Mouse (Mus musculus): ENCODE results near the gene Erf. TPM values are rescaled to one million over a fixed set of nuclear protein-coding genes. Genes with fewer than 3 reads are reported as not detected.

Gene Erf
- polyA plus RNA-seq, 1 experiment from 2014 or later = 6.5 TPM

DNA sequence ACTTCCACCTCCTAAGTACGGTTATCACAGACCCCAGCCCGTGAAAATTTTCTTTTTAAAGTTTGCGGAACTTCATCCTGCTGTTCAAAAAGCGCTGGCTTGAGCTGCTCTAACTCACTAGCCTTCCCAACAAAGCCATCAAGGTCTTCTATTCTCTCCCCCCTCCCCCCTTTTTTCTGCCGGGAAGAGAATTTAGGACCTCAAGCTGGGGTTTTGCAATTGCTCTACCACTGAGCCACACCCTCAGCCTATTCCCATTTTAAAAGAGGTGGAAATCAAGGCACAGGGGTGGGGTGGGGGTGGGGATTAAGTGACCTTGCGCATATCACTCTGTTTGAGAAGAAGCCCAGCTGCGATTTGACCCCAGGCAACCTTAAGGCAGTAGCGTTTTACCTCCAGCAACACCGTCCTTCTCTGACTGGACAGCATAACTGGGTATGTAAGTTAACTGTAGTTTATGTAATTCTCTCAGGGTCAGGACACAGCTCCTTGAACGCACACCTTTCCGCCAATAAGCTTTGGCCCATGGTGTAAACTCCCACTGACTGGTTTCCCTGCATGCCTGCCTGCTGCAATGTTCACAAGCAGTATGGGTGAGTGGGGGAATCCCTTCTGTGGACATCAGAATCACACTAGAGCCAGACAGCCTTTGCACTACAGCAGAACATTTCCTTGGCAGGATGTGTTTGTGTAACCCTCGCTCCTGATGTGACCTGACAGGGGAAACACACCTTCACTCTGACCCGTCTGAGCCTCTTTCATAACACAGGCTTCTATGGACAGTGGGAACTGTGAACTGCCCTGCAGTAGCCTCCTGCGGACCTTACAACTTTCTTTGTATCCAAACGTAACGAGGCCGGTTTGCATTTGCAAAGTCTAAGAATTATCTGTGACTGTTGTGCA is 13.7 kb upstream of the Erf start:
- Histone ChIP-seq H3K27me3 (replicated peaks) (no peaks in the 10 kb centered on the region), H3K4me3 (no peak overlapping the region), H3K4me1 (peaks cover 37% of the 10 kb centered on the region), H3K36me3 (no peaks in the 10 kb centered on the region), H3K4me2 (no peak overlapping the region), H3K9ac (no peak overlapping the region), H3K9me3 (replicated peaks) (no peaks in the 10 kb centered on the region), H3K27ac (no peak overlapping the region)
- no peak for ATAC-seq
- WGBS (ENCODE audit: insufficient replicate concordance) = 46% methylated on average over 17 of the region's 17 CpGs

- ATAC-seq = no peak
- Histone ChIP-seq H3K36me3 (no peaks in the 10 kb centered on the region), H3K4me1 (peaks cover 27% of the 10 kb centered on the region), H3K9me3 (replicated peaks) (no peaks in the 10 kb centered on the region), H3K27ac (no peak overlapping the region), H3K27me3 (replicated peaks) (no peaks in the 10 kb centered on the region), H3K9ac (no peak overlapping the region), H3K4me3 (no peak overlapping the region), H3K4me2 (no peak overlapping the region)
- WGBS (ENCODE audit: insufficient replicate concordance) = 59% methylated on average over 1 of the region's 1 CpGs
Measured at GRCm38 (mm10) chr7:25261896-25262295, 11.3 kb upstream of the Erf start.

DNA sequence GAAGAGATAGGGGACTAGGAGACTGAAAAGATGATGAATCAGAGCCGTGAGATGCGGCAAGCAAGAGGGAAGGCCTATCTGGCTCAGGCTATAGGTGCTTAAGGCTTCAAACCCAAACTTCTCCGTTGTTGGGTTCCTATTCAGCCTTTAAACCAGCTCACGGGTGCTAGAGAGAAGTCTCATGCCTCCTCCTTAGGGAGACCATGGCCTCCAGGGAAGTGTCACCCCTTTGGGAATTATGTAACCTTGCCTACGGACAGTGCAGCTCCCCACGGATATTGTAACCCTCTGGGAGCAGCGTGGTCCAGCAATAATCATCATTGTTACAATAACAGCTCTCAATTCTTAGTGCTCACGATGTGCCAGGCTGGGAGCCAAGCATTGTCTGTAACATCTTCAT is 1.3 kb upstream of the Erf start:
- Histone ChIP-seq H3K4me1 (peaks cover 46% of the 10 kb centered on the region), H3K4me3 (no peak overlapping the region; the same call in 1 of the 2 replicates), H3K36me3 (no peaks in the 10 kb centered on the region), H3K9ac (peak overlapping the region; percentile 91; the same call in 1 of the 2 replicates), H3K4me2 (peak overlapping the region; percentile 100), H3K27ac (0 out of 2 replicates have a peak overlapping the region, but pooled peaks have one; percentile 65), H3K9me3 (replicated peaks) (no peaks in the 10 kb centered on the region), H3K27me3 (replicated peaks) (0 out of 2 replicates have a peak, but pooled peaks cover 8% of the 10 kb centered on the region)
- WGBS (ENCODE audit: insufficient replicate concordance) = 38% methylated on average over 8 of the region's 8 CpGs
- ATAC-seq = no peak

GRCm38 (mm10) chr7:25251071-25251791 is 670 bp upstream of the Erf start:
- H3K4me3 ChIP-seq = peak overlapping the region; percentile 75
- 9% methylated on average over 22 of the region's 22 CpGs for WGBS (ENCODE audit: insufficient replicate concordance)
- H3K9ac ChIP-seq = peak overlapping the region; percentile 91
- H3K27me3 ChIP-seq (replicated peaks) = 0 out of 2 replicates have a peak, but pooled peaks cover 8% of the 10 kb centered on the region
- peak; percentile 13; the same call in 1 of the 2 replicates for ATAC-seq
- no peaks in the 10 kb centered on the region for H3K9me3 ChIP-seq (replicated peaks)
- H3K4me1 ChIP-seq = peaks cover 52% of the 10 kb centered on the region
- H3K27ac ChIP-seq = peak overlapping the region; percentile 65
- peaks cover 5% of the 10 kb centered on the region; the same call in 1 of the 2 replicates for H3K36me3 ChIP-seq
- peak overlapping the region; percentile 100 for H3K4me2 ChIP-seq

DNA sequence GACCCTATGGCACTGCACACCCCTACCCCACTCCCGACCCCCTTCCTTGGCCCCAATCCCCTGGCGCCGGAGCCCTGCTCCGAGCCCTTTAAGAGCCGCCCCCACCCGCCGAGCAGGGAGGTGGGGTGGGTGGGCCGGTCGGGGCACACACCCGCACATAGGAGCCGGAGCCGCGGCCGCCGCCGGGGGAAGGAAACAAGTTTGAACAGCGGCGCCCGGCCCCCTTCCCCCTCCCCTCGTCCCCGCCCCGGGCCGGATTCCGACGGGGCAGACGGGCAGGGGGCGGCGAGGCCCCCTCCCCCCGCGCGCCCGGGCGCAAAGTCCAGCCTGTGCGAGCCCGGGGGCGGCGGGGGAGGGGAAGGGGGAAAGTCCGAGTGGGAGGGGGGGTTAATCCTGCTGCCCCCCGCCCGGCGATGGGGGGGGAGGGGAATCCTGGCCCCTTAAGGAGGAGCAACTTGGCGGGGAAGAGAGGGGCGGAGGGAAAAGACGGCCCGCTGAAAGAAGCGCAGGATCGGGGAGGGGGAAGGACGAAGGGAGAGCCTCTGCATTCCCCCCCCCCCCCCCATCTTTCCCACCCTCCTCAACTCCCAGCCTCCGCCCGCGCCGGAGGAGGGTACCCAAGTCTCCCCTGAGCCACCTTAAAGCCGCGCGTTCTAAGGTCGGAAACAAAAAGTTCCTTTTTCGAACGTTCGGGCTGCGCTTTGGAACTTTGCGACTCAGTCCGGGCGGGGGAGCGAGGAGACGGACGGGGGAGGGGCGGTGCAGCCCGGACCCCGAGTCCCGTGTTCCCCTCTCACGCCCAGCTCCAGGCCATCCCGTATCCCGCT is 1.0 kb downstream of the Erf start:
- WGBS (ENCODE audit: insufficient replicate concordance) = under 1% methylated on average over 49 of the region's 73 CpGs
- peaks cover 65% of the 10 kb centered on the region for H3K4me1 ChIP-seq

GRCm38 (mm10) chr7:25248846-25249313 is 1.7 kb downstream of the Erf start:
- Histone ChIP-seq H3K4me3 (peak overlapping the region; percentile 75), H3K27me3 (replicated peaks) (no peaks in the 10 kb centered on the region), H3K9me3 (replicated peaks) (no peaks in the 10 kb centered on the region), H3K9ac (peak overlapping the region; percentile 91), H3K27ac (peak overlapping the region; percentile 88), H3K36me3 (peaks cover 28% of the 10 kb centered on the region), H3K4me2 (peak overlapping the region; percentile 100), H3K4me1 (peaks cover 65% of the 10 kb centered on the region)
- WGBS (ENCODE audit: insufficient replicate concordance) = 2% methylated on average over 25 of the region's 25 CpGs
- ATAC-seq = peak; percentile 10

More for the DNA sequence above, 1.0 kb downstream of the Erf start:
- peak overlapping the region; percentile 91 for H3K9ac ChIP-seq
- peak; percentile 46 for ATAC-seq
- H3K4me2 ChIP-seq = peak overlapping the region; percentile 100
- H3K27me3 ChIP-seq (replicated peaks) = 0 out of 2 replicates have a peak, but pooled peaks cover 5% of the 10 kb centered on the region
- H3K27ac ChIP-seq = peak overlapping the region; percentile 88
- no peaks in the 10 kb centered on the region for H3K9me3 ChIP-seq (replicated peaks)
- H3K4me3 ChIP-seq = peak overlapping the region; percentile 75
- H3K36me3 ChIP-seq = peaks cover 22% of the 10 kb centered on the region

- Histone ChIP-seq H3K27ac (peak overlapping the region; percentile 88), H3K9ac (peak overlapping the region; percentile 91), H3K9me3 (replicated peaks) (no peaks in the 10 kb centered on the region), H3K4me1 (peaks cover 65% of the 10 kb centered on the region), H3K27me3 (replicated peaks) (no peaks in the 10 kb centered on the region), H3K4me2 (peak overlapping the region; percentile 100), H3K4me3 (peak overlapping the region; percentile 75), H3K36me3 (peaks cover 36% of the 10 kb centered on the region)
- 8% methylated on average over 18 of the region's 18 CpGs for WGBS (ENCODE audit: insufficient replicate concordance)
- no peak for ATAC-seq
Measured at GRCm38 (mm10) chr7:25248018-25248647, 2.4 kb downstream of the Erf start.

GRCm38 (mm10) chr7:25247498-25247897 is 3.1 kb downstream of the Erf start:
- Histone ChIP-seq H3K9me3 (replicated peaks) (no peaks in the 10 kb centered on the region), H3K4me1 (peaks cover 65% of the 10 kb centered on the region), H3K4me3 (peak overlapping the region; percentile 75), H3K9ac (no peak overlapping the region), H3K36me3 (peaks cover 42% of the 10 kb centered on the region), H3K27me3 (replicated peaks) (no peaks in the 10 kb centered on the region), H3K4me2 (peak overlapping the region; percentile 100), H3K27ac (peak overlapping the region; percentile 46; the same call in 1 of the 2 replicates)
- 35% methylated on average over 3 of the region's 3 CpGs for WGBS (ENCODE audit: insufficient replicate concordance)
- no peak for ATAC-seq

DNA sequence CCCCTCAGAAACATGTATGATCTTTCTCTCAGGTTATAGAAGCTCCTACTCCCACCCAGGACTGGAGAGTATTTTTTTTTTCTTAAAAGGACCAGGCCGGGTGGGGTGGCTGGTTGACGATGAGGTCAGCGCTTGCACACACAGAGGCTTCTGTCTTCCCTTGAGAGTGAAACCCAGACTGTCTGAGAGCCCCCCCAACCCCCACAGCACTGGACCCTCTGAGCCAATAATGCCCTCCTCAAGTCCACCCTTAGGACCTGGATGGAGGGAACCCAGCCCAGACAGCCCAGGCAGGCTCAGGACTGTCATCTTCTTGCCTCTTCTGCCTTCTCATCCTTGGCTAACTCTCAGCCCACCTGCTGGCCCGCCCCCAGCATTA is 3.8 kb downstream of the Erf start:
- H3K4me1 ChIP-seq = peaks cover 60% of the 10 kb centered on the region

GRCm38 (mm10) chr7:25246079-25246758 is 4.3 kb downstream of the Erf start:
- ATAC-seq = no peak
- Histone ChIP-seq H3K27me3 (replicated peaks) (no peaks in the 10 kb centered on the region), H3K4me3 (no peak overlapping the region), H3K9ac (no peak overlapping the region), H3K4me1 (peaks cover 59% of the 10 kb centered on the region), H3K36me3 (peaks cover 45% of the 10 kb centered on the region), H3K27ac (peak overlapping the region; percentile 49; the same call in 1 of the 2 replicates), H3K9me3 (replicated peaks) (no peaks in the 10 kb centered on the region), H3K4me2 (peak overlapping the region; percentile 100)
- WGBS (ENCODE audit: insufficient replicate concordance) = 61% methylated on average over 20 of the region's 20 CpGs

More for the DNA sequence above, 3.8 kb downstream of the Erf start:
- H3K4me3 ChIP-seq = 0 out of 2 replicates have a peak overlapping the region, but pooled peaks have one; percentile 75
- H3K27ac ChIP-seq = peak overlapping the region; percentile 49; the same call in 1 of the 2 replicates
- peak overlapping the region; percentile 100 for H3K4me2 ChIP-seq
- H3K9me3 ChIP-seq (replicated peaks) = no peaks in the 10 kb centered on the region
- H3K9ac ChIP-seq = no peak overlapping the region
- no peaks in the 10 kb centered on the region for H3K27me3 ChIP-seq (replicated peaks)
- H3K36me3 ChIP-seq = peaks cover 45% of the 10 kb centered on the region
- ATAC-seq = no peak
- 58% methylated on average over 4 of the region's 4 CpGs for WGBS (ENCODE audit: insufficient replicate concordance)

Data from liver, embryonic 12.5 days (tissue).